Mouse (Mus musculus): ENCODE measurements around the gene Lfng. TPM values are rescaled to one million over a fixed set of nuclear protein-coding genes. Genes with fewer than 3 reads are reported as not detected.

Gene Lfng
- 19.8 to 28.7 TPM (median 23.1 TPM) in 4 replicates for total RNA-seq (2023; ENCODE audit: inconsistent age)

GRCm38 (mm10) chr5:140607001-140607835, at the start of gene Lfng:
Lfng (plus strand) TSS chr5:140607320.

GRCm38 (mm10) chr5:140564896-140565295, 42.2 kb upstream of the Lfng start, which contains the start of gene Grifin:
Grifin (minus strand) TSS chr5:140565071.

GRCm38 (mm10) chr5:140648519-140649100, 41.5 kb downstream of the Lfng start, which contains the start of gene Ttyh3:
Ttyh3 (minus strand) TSS chr5:140649031.

Other genes with a start within 250 kb of the Lfng start
- 192 to 227 TPM (median 203 TPM) in 4 replicates for gene Snx8, start 218.1 kb upstream of the Lfng start, total RNA-seq (2023; ENCODE audit: inconsistent age)
- gene Eif3b, start 188.0 kb upstream of the Lfng start, total RNA-seq (2023; ENCODE audit: inconsistent age) = 118 to 127 TPM (median 124 TPM) in 4 replicates
- gene Gm4869, start 161.7 kb upstream of the Lfng start, total RNA-seq (2023; ENCODE audit: inconsistent age) = not detected in 4 replicates
- gene Chst12, start 101.8 kb upstream of the Lfng start, total RNA-seq (2023; ENCODE audit: inconsistent age) = 18.4 to 21.5 TPM (median 19.0 TPM) in 4 replicates
- gene Grifin, start 42.2 kb upstream of the Lfng start, total RNA-seq (2023; ENCODE audit: inconsistent age) = not detected in 4 replicates
- 102 to 112 TPM (median 108 TPM) in 4 replicates for gene Ttyh3, start 41.7 kb downstream of the Lfng start, total RNA-seq (2023; ENCODE audit: inconsistent age)
- 28.1 to 38.7 TPM (median 32.8 TPM) in 4 replicates for gene Iqce, start 95.1 kb downstream of the Lfng start, total RNA-seq (2023; ENCODE audit: inconsistent age)
- 25.5 to 28.9 TPM (median 26.3 TPM) in 4 replicates for gene Brat1, start 97.7 kb downstream of the Lfng start, total RNA-seq (2023; ENCODE audit: inconsistent age)
- 5.9 to 9.0 TPM (median 6.8 TPM) in 4 replicates for gene Amz1, start 116.8 kb downstream of the Lfng start, total RNA-seq (2023; ENCODE audit: inconsistent age)
- 26.5 to 31.5 TPM (median 27.5 TPM) in 4 replicates for gene Gna12, start 223.1 kb downstream of the Lfng start, total RNA-seq (2023; ENCODE audit: inconsistent age)